Mouse (Mus musculus) kidney, adult 18-20 months (tissue): ENCODE measurements at regions not wholly inside any gene's neighbourhood (a gene's known extent, or its start where the extent isn't known, plus 50 kb on each side); places are given as distances from the start of the nearest gene placed in this dataset.

Experiments used
- DNase-seq: peaks from one replicate; pipeline ENCODE4 v3.0.0; 2021

- no peak for DNase-seq
Measured at GRCm38 (mm10) chr3:149405872-149406271, 415.5 kb upstream of the Adgrl2 start.

- DNase-seq, result no peak
Measured at GRCm38 (mm10) chr3:149404691-149405090, 414.3 kb upstream of the Adgrl2 start.

- no peak for DNase-seq
Measured at GRCm38 (mm10) chr3:149402496-149402895, 412.1 kb upstream of the Adgrl2 start.

- no peak for DNase-seq
Measured at GRCm38 (mm10) chr3:149395082-149395481, 404.7 kb upstream of the Adgrl2 start.

- no peak for DNase-seq
Measured at GRCm38 (mm10) chr3:149393317-149394172, 403.2 kb upstream of the Adgrl2 start.

GRCm38 (mm10) chr3:149392164-149392563, 401.8 kb upstream of the Adgrl2 start:
- no peak for DNase-seq

GRCm38 (mm10) chr3:149387537-149387936, 397.2 kb upstream of the Adgrl2 start:
- DNase-seq, result no peak

GRCm38 (mm10) chr3:149386027-149386426, 395.7 kb upstream of the Adgrl2 start:
- no peak for DNase-seq

GRCm38 (mm10) chr3:149385336-149385735, 395.0 kb upstream of the Adgrl2 start:
- no peak for DNase-seq

- DNase-seq, result peak; percentile 7
Measured at GRCm38 (mm10) chr3:149381559-149382245, 391.3 kb upstream of the Adgrl2 start.

GRCm38 (mm10) chr3:149381051-149381450, 390.7 kb upstream of the Adgrl2 start:
- no peak for DNase-seq

- no peak for DNase-seq
Measured at GRCm38 (mm10) chr3:149379866-149380472, 389.6 kb upstream of the Adgrl2 start.

- DNase-seq, result no peak
Measured at GRCm38 (mm10) chr3:149379249-149379865, 389.0 kb upstream of the Adgrl2 start.

- DNase-seq, result no peak
Measured at GRCm38 (mm10) chr3:149371439-149371838, 381.1 kb upstream of the Adgrl2 start.

GRCm38 (mm10) chr3:149370517-149371227, 380.3 kb upstream of the Adgrl2 start:
- DNase-seq, result no peak

- no peak for DNase-seq
Measured at GRCm38 (mm10) chr3:149367888-149368287, 377.5 kb upstream of the Adgrl2 start.

GRCm38 (mm10) chr3:149360164-149360563, 369.8 kb upstream of the Adgrl2 start:
- no peak for DNase-seq

- DNase-seq, result no peak
Measured at GRCm38 (mm10) chr3:149358570-149359193, 368.3 kb upstream of the Adgrl2 start.

- no peak for DNase-seq
Measured at GRCm38 (mm10) chr3:149357903-149358569, 367.7 kb upstream of the Adgrl2 start.

- DNase-seq, result no peak
Measured at GRCm38 (mm10) chr3:149357121-149357520, 366.8 kb upstream of the Adgrl2 start.

GRCm38 (mm10) chr3:149355362-149355761, 365.0 kb upstream of the Adgrl2 start:
- no peak for DNase-seq

GRCm38 (mm10) chr3:149353958-149354357, 363.6 kb upstream of the Adgrl2 start:
- no peak for DNase-seq
